Mouse (Mus musculus): ENCODE results near the gene Osbpl3. TPM values are rescaled to one million over a fixed set of nuclear protein-coding genes. Genes with fewer than 3 reads are reported as not detected.

Gene Osbpl3
- polyA plus RNA-seq (2015; fragmentation: Nextera tagmentation; extraction: Ambion mirVana): 5.6 and 6.2 TPM in 2 replicates

DNA sequence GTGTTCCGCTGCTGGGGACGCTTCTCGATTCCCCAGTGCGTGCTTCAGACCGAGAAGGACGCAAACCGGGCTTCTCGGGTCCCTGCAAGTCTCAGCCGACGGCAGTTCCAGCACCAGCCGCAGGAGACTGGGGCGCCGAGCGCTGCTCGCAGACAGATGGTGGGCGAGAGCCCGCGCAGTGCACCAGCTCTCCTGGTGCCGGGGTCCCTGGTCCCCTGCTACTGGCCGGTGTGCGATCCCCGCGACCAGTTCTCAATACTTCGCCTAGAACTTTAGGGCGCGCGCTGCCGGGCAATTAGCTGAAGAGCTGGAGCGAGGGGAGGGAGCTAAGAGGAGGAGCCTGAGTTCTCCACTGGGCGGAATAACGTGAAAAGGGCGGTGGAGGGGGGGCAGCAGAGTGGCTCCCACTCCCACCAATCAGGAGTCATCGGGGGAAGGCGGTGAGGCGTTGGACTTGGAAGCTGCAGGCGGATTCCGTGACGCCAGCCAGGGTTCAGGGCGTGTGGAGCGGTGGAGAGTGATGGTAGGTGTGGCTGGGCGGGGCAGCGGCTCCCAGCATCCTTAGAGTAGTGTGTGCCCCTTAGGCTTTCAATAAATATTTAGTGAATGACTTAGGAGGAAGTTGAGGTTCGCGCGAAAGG is at the start of gene Osbpl3:
Gene Osbpl3 (minus strand): TSS at position 373 of the 641 bp plus-strand sequence.
- peak; percentile 94 for ATAC-seq (replicated peaks)
- H3K36me3 ChIP-seq (replicated peaks): no peaks in the 10 kb centered on the region
- peaks cover 18% of the 10 kb centered on the region for H3K4me1 ChIP-seq
- no peaks in the 10 kb centered on the region for H3K9me3 ChIP-seq
- H3K27me3 ChIP-seq (replicated peaks): 0 out of 2 replicates have a peak, but pooled peaks cover 5% of the 10 kb centered on the region
- peak within 1 kb of the TSS; percentile 58 for H3K9ac ChIP-seq
- H3K4me3 ChIP-seq: peak within 1 kb of the TSS; percentile 63
- peak within 1 kb of the TSS; percentile 55 for H3K27ac ChIP-seq
- H3K4me2 ChIP-seq: peak within 1 kb of the TSS; percentile 81
- under 1% methylated on average over 45 of the region's 45 CpGs for WGBS

DNA sequence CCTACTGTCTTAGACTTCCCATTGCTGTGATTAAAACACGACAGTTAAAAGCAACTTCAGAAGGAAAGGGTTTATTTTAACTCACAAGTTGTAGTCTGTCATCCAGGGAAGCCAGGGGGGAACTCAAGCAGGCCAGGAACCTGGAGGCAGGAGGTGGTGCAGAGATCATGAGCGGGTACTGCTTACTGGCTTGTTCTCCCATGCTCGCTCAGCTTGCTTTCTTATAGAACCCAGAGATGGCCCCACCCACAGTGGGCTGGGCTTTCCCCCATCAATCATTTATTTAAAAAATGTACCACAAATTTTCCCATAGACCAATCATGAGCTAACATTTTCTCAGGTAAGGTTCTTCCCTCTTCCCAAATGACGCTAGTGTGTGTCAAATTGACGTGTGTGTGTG is 49.5 kb upstream of the Osbpl3 start:
- no peak for ATAC-seq (replicated peaks)
- H3K9ac ChIP-seq: no peak overlapping the region
- no peak overlapping the region for H3K4me3 ChIP-seq
- no peaks in the 10 kb centered on the region for H3K36me3 ChIP-seq (replicated peaks)
- WGBS: 86% methylated on average over 5 of the region's 5 CpGs
- no peak overlapping the region for H3K27ac ChIP-seq
- no peak overlapping the region for H3K4me2 ChIP-seq
- 0 out of 2 replicates have a peak, but pooled peaks cover 2% of the 10 kb centered on the region for H3K4me1 ChIP-seq
- H3K9me3 ChIP-seq: no peaks in the 10 kb centered on the region
- H3K27me3 ChIP-seq (replicated peaks): no peaks in the 10 kb centered on the region

DNA sequence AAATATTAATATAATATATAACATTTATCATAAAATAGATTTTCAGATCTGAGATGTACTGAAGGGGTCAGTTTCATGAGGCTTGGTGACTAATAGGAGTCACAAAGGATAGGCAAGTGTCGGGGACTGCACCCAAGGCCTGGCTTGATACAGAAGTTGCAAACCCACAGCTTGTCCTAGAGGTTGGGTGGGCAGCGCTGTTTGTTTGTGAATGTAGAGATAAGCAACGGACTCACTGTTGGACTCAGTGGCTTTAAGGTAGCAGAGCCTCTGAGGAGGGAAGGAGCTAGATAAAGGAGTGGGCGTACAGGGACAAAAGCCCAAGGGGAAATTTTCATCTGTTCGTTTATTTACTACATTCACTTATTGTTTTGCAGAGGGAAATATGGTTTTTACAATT is 48.7 kb upstream of the Osbpl3 start:
- ATAC-seq (replicated peaks): no peak
- H3K27me3 ChIP-seq (replicated peaks): no peaks in the 10 kb centered on the region
- no peak overlapping the region for H3K4me3 ChIP-seq
- 88% methylated on average over 5 of the region's 5 CpGs for WGBS
- no peak overlapping the region for H3K9ac ChIP-seq
- H3K4me1 ChIP-seq: 0 out of 2 replicates have a peak, but pooled peaks cover 2% of the 10 kb centered on the region
- H3K4me2 ChIP-seq: no peak overlapping the region
- H3K27ac ChIP-seq: no peak overlapping the region
- H3K9me3 ChIP-seq: no peaks in the 10 kb centered on the region
- no peaks in the 10 kb centered on the region for H3K36me3 ChIP-seq (replicated peaks)

DNA sequence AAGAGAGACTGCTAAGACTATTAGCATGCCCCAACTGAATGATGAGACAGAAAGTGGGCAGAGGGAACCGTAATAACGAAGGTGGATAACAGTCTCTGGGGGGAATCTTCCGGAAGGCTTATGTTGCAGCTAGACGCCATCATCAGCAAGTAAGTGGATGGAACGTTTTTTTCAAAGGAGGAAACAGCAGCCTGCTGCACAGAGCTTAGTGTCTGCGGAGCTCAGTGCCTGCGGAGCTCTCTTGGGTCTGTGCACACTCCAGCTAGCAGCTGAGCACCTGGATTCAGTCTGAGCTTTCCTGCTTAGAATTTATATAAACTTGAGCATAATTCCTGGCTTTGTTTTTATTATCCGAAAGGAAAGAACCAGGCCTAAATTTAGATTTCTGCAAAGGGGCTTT is 47.8 kb upstream of the Osbpl3 start:
- H3K27me3 ChIP-seq (replicated peaks): no peaks in the 10 kb centered on the region
- no peak overlapping the region for H3K9ac ChIP-seq
- H3K4me3 ChIP-seq: no peak overlapping the region
- 0 out of 2 replicates have a peak, but pooled peaks cover 2% of the 10 kb centered on the region for H3K4me1 ChIP-seq
- ATAC-seq (replicated peaks): no peak
- no peak overlapping the region; the same call in 1 of the 2 replicates for H3K27ac ChIP-seq
- no peak overlapping the region for H3K4me2 ChIP-seq
- H3K9me3 ChIP-seq: no peaks in the 10 kb centered on the region
- 39% methylated on average over 8 of the region's 8 CpGs for WGBS
- H3K36me3 ChIP-seq (replicated peaks): no peaks in the 10 kb centered on the region

DNA sequence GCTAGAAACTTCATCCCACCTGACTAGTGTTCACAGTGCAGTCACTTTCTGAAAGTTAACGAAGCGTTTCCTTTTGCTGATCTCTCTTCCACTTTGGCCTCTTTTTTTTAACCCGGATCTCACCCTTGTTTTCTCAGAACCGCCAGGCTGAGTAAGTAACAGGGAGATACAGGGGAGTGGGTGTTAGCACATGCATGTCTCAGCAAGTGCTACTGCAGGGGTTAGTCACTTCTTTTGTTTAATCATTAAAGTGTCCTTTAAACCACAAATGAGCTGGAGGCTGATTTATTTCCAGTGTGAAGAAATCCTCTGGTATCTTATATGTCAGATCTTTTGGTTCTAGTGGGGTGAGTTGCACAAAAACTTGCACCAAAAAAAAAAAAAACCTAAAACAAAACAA is 47.0 kb upstream of the Osbpl3 start:
- Histone ChIP-seq H3K4me2 (no peak overlapping the region), H3K4me1 (0 out of 2 replicates have a peak, but pooled peaks cover 2% of the 10 kb centered on the region), H3K27ac (no peak overlapping the region), H3K27me3 (replicated peaks) (no peaks in the 10 kb centered on the region), H3K36me3 (replicated peaks) (no peaks in the 10 kb centered on the region), H3K4me3 (no peak overlapping the region), H3K9me3 (no peaks in the 10 kb centered on the region), H3K9ac (no peak overlapping the region)
- 82% methylated on average over 4 of the region's 4 CpGs for WGBS
- no peak for ATAC-seq (replicated peaks)

DNA sequence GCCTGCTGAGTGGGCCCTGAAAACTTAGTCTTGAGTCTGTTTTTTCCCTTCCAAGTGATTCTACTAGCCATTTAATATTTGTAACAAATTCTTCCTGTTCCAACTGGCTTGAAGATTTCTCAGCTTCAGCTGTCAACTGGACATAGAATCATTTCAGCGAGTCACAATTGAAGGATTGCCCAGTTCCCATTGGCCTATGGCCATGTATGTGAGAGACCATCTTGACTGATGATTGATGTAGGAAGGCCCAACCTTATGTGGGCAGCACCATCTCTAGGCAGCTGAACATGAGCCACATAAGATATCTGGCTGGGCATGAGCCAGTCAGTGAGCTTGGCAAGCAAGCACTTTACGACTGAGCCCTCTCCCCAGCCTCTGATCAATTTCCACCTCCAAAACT is 42.3 kb upstream of the Osbpl3 start:
- Histone ChIP-seq H3K9me3 (no peaks in the 10 kb centered on the region), H3K4me1 (no peaks in the 10 kb centered on the region), H3K27ac (no peak overlapping the region), H3K4me3 (no peak overlapping the region), H3K27me3 (replicated peaks) (no peaks in the 10 kb centered on the region), H3K36me3 (replicated peaks) (no peaks in the 10 kb centered on the region), H3K4me2 (no peak overlapping the region), H3K9ac (no peak overlapping the region)
- no peak for ATAC-seq (replicated peaks)
- WGBS: 95% methylated on average over 2 of the region's 2 CpGs

DNA sequence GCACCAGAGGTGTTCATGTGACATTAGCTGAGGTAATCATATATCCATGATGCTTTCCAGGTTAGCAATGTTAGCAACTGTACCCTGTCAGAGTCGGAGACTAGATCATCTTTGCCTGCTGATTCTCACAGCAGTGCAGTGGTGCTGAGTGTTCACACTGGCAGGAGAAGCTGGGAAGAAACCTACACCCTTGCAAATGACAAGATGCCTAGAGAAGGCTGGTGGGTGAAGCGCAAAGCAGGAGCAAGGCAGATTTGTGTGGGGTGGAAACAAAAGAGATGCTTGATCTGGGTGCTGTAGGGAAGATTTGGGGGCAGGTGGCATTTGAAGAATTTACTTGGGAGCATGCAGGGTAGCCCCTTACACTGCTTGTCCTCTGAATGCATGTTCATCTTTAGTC is 34.5 kb upstream of the Osbpl3 start:
- 68% methylated on average over 2 of the region's 2 CpGs for WGBS
- ATAC-seq (replicated peaks): no peak
- H3K4me3 ChIP-seq: no peak overlapping the region
- H3K9ac ChIP-seq: no peak overlapping the region
- H3K4me1 ChIP-seq: peaks cover 4% of the 10 kb centered on the region; the same call in 1 of the 2 replicates
- H3K4me2 ChIP-seq: no peak overlapping the region
- H3K36me3 ChIP-seq (replicated peaks): no peaks in the 10 kb centered on the region
- H3K27ac ChIP-seq: no peak overlapping the region
- no peaks in the 10 kb centered on the region for H3K9me3 ChIP-seq
- no peaks in the 10 kb centered on the region for H3K27me3 ChIP-seq (replicated peaks)

DNA sequence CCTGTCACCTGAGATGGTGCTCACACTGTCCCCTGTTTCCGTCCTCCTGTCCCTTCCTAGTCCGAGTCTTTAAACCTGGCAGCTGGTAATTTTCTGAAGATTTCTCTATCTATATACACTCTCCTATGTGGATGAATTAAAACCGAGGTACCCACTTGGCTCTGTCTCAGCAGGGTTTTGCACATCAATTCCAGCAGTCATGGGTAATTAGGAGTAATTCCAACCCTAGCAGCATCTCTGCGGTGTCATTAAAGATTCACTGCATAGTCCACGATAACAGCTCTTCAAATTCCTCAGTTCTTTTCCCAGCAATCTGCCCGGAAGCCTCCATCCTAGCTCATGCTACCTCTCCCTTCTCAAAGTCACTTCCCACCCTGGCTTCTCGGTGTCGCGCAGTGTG is 33.4 kb upstream of the Osbpl3 start:
- 41% methylated on average over 9 of the region's 9 CpGs for whole genome bisulfite sequencing
- Histone ChIP-seq H3K27ac (peak overlapping the region; percentile 25; the same call in 1 of the 2 replicates), H3K36me3 (replicated peaks) (no peaks in the 10 kb centered on the region), H3K9me3 (no peaks in the 10 kb centered on the region), H3K4me1 (peaks cover 4% of the 10 kb centered on the region; the same call in 1 of the 2 replicates), H3K27me3 (replicated peaks) (no peaks in the 10 kb centered on the region), H3K4me2 (no peak overlapping the region), H3K9ac (no peak overlapping the region), H3K4me3 (no peak overlapping the region)
- ATAC-seq (replicated peaks): peak; percentile 39

DNA sequence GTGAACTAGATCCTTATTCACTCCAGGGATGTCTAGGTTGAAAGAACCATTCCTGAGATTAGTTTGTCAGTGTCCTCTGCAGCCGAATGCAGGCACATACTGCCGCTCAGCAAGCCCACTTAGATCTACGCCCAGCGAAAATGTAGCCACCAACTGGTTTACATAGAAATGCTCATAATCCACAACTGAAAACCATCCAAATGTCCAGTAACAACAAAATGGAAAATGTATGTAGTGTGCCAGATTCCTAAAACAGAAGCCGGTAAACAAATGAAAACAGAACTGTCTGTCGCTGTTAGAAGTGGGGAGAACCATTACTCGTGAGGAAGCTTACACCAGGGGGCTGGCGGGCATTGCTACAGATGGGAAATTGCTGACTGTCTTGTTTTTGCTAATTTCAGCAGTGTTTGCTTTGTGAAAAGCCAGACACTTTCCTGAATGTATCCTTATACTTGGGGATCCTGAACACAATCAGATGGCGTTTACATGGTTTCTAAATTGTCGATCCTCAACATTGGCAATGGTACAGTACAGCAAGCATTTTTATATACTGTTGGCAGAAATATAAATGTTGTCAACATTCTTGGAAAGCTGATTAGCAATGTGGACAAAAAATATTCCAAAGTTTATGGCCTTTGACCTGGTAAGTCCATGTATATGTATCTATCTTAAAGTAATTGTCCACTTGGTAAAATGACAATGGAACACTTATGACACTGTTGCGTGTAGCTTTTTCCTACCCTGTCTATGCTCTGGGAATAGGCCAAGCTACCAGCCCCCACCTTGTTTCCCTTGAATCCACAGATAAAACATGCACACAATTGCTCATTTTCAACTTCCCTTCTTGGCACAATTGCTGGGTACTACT is 30.3 kb upstream of the Osbpl3 start:
- no peak overlapping the region for H3K27ac ChIP-seq

DNA sequence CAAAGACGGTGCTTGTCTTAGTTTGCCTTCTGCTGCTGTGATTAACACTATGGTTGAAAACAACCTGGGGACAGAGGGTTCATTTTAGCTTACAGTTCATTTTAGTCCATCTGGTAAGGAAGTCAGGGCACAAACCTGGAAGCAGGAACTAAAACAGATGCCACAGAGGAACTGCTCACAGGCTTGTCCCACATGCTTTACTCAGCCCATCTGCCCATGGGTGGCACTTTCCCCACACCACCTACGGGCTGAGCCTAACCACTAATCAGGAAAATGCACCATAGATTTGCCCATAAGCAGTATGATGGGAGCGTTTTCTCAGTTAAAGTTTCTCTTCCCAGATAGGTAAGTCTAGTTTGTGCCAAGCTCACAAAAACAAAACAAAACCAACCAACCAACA is 27.4 kb upstream of the Osbpl3 start:
- no peak overlapping the region for H3K9ac ChIP-seq

More for the DNA sequence above, 30.3 kb upstream of the Osbpl3 start:
- Histone ChIP-seq H3K36me3 (replicated peaks) (no peaks in the 10 kb centered on the region), H3K9ac (no peak overlapping the region), H3K4me2 (no peak overlapping the region), H3K27me3 (replicated peaks) (no peaks in the 10 kb centered on the region), H3K4me1 (peaks cover 4% of the 10 kb centered on the region; the same call in 1 of the 2 replicates), H3K9me3 (no peaks in the 10 kb centered on the region), H3K4me3 (no peak overlapping the region)
- ATAC-seq (replicated peaks): no peak
- WGBS: 90% methylated on average over 11 of the region's 11 CpGs

DNA sequence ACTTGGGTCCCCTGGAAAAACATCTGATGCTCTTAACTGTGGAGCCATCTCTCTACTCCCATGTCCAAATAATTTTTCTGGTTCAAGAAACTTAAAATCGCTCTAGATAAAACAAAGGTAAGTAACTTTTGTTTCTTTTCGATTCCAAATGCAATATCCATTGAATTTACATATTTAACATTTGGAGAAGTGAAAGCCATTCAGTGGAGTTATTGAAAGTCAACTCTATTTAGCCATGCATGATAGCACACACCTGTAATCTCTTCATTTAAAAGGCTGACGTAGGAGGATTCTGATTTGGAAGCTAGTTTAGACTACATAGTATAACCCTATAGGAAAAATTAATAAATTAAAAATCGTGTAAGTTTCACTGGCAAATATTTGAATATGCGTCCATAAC is 25.5 kb upstream of the Osbpl3 start:
- Histone ChIP-seq H3K27ac (no peak overlapping the region), H3K36me3 (replicated peaks) (no peaks in the 10 kb centered on the region), H3K27me3 (replicated peaks) (no peaks in the 10 kb centered on the region), H3K4me2 (no peak overlapping the region), H3K4me3 (no peak overlapping the region), H3K9ac (no peak overlapping the region), H3K9me3 (no peaks in the 10 kb centered on the region), H3K4me1 (no peaks in the 10 kb centered on the region)
- no peak for ATAC-seq (replicated peaks)
- 85% methylated on average over 5 of the region's 5 CpGs for WGBS

More for the DNA sequence above, 27.4 kb upstream of the Osbpl3 start:
- no peak overlapping the region for H3K4me3 ChIP-seq
- no peak overlapping the region for H3K4me2 ChIP-seq
- H3K36me3 ChIP-seq (replicated peaks): no peaks in the 10 kb centered on the region
- H3K27ac ChIP-seq: no peak overlapping the region
- H3K4me1 ChIP-seq: no peaks in the 10 kb centered on the region
- no peaks in the 10 kb centered on the region for H3K27me3 ChIP-seq (replicated peaks)
- H3K9me3 ChIP-seq: no peaks in the 10 kb centered on the region
- 92% methylated on average over 3 of the region's 3 CpGs for WGBS
- ATAC-seq (replicated peaks): no peak

DNA sequence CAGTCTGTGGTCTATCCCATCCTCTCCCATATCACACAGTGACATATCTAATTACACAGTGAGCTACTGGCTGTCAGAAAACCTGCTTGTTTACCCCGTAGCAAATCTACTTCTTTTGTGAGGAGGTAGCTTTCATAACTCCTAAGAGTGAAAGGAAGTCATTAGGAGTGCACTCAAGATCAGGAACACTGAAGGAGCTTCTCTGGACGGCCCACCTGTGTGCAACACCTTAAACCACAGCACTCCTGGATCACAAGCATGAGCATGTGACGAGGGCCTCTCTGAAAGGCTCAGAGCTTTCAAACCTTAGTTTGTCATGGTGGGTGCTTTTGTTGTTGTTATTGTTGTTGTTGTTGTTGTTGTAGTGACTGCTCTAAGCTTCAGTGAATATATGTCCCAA is 10.4 kb upstream of the Osbpl3 start:
- H3K27me3 ChIP-seq (replicated peaks): no peaks in the 10 kb centered on the region
- H3K9ac ChIP-seq: no peak overlapping the region
- H3K4me1 ChIP-seq: no peaks in the 10 kb centered on the region
- H3K4me2 ChIP-seq: no peak overlapping the region
- no peak overlapping the region for H3K27ac ChIP-seq
- H3K9me3 ChIP-seq: no peaks in the 10 kb centered on the region
- H3K36me3 ChIP-seq (replicated peaks): no peaks in the 10 kb centered on the region
- no peak overlapping the region for H3K4me3 ChIP-seq
- ATAC-seq (replicated peaks): no peak
- WGBS: 81% methylated on average over 3 of the region's 3 CpGs
